Mouse (Mus musculus) liver, adult 2 months (tissue): ENCODE measurements around the gene Slc34a2. TPM values are rescaled to one million over a fixed set of nuclear protein-coding genes. Genes with fewer than 3 reads are reported as not detected.

Source experiments
- DNase-seq: peaks from one replicate; pipeline ENCODE4 v3.0.0-alpha.2; 2011; ENCODE audit warnings: low read depth, low spot score; ENCODE audit errors: extremely low read depth
- H3K27ac ChIP-seq: fragments of 200-500 bp; replicated peaks from 2 replicates; pipeline ENCODE4 v1.5.1; 2012; ENCODE audit warnings: low read depth, mild to moderate bottlenecking, control low read depth, inconsistent platforms, low read length; ENCODE audit not compliant: insufficient read depth
- H3K27me3 ChIP-seq: fragments of 200-500 bp; 2 replicates; pipeline ENCODE4 v1.6.1; 2012; ENCODE audit warnings: mild to moderate bottlenecking, moderate library complexity, low read length, inconsistent platforms; ENCODE audit not compliant: control insufficient read depth, insufficient read depth
- H3K36me3 ChIP-seq: fragments of 200-500 bp; 2 replicates; pipeline ENCODE4 v1.6.1; 2012; ENCODE audit warnings: low read length, inconsistent platforms; ENCODE audit not compliant: control insufficient read depth, insufficient read depth
- H3K4me1 ChIP-seq: fragments of 200-500 bp; 2 replicates; pipeline ENCODE4 v1.6.1; 2011; ENCODE audit warnings: low read length; ENCODE audit not compliant: control insufficient read depth, insufficient read depth
- H3K4me3 ChIP-seq: fragments of 200-500 bp; 2 replicates; pipeline ENCODE4 v1.5.1; 2011; ENCODE audit warnings: low read depth, mild to moderate bottlenecking, control low read depth, low read length, moderate library complexity; ENCODE audit not compliant: insufficient read depth
- H3K79me2 ChIP-seq: fragments of 200-500 bp; 2 replicates; pipeline ENCODE4 v1.6.1; 2012; ENCODE audit warnings: inconsistent platforms, mild to moderate bottlenecking, low read length, moderate library complexity; ENCODE audit not compliant: control insufficient read depth, insufficient read depth
- H3K9ac ChIP-seq: fragments of 200-500 bp; 2 replicates; pipeline ENCODE4 v1.6.1; 2012; ENCODE audit warnings: low read depth, mild to moderate bottlenecking, control low read depth, inconsistent platforms, low read length
- CTCF ChIP-seq: fragments of 200-500 bp; IDR thresholded peaks from 2 replicates; pipeline ENCODE4 v1.5.1; 2011; ENCODE audit warnings: low read depth, low read length, control low read depth
- POLR2A ChIP-seq: fragments of 200-500 bp; IDR thresholded peaks from 2 replicates; pipeline ENCODE4 v1.6.1; 2011; ENCODE audit warnings: low read length, control low read depth; ENCODE audit not compliant: insufficient read depth; ENCODE audit errors: extremely low read depth
- WGBS: fragments of 180-500 bp; shearing (Covaris S2); methylation state at CpG from one replicate; pipeline ENCODE4 v1.1.7; 2018; 5-methylcytosine and 5-hydroxymethylcytosine counted together
- polyA plus RNA-seq: library from polyadenylated mRNA; depleted of rRNA; stranded (reverse); fragments of >200 nt; gene quantifications from 2 replicates; pipeline ENCODE4 v1.2.3, GENCODE M21; 2012; rRNA removed
- total RNA-seq: library from RNA; depleted of rRNA; stranded (reverse); fragments of >200 nt; gene quantifications from 2 replicates; pipeline ENCODE4 v1.2.3, GENCODE M21; 2014; rRNA removed

Gene Slc34a2
- total and polyA plus RNA-seq, 2 experiments: 0.18 to 1.7 TPM

- no peaks in the 10 kb centered on the region for H3K4me1 ChIP-seq
- H3K79me2 ChIP-seq: no peaks in the 10 kb centered on the region
- TF ChIP-seq CTCF: no peak
- no peak for TF ChIP-seq POLR2A
- no peak overlapping the region for H3K27ac ChIP-seq
- no peak overlapping the region for H3K4me3 ChIP-seq
- H3K9ac ChIP-seq: no peak overlapping the region
- DNase-seq: no peak
- 89% methylated on average over 3 of the region's 3 CpGs for WGBS
- peaks cover 54% of the 10 kb centered on the region for H3K36me3 ChIP-seq
- H3K27me3 ChIP-seq: no peaks in the 10 kb centered on the region
Observed at GRCm38 (mm10) chr5:53119689-53120088, 81.8 kb downstream of the Slc34a2 start.

Other genes starting within 250 kb of the Slc34a2 start
- 21.9 and 33.7 TPM in 2 replicates for gene Anapc4, start 204.1 kb upstream of the Slc34a2 start, total RNA-seq
- 5.2 and 6.8 TPM in 2 replicates for gene Anapc4, start 204.1 kb upstream of the Slc34a2 start, polyA plus RNA-seq
- gene Sel1l3, start 175.8 kb downstream of the Slc34a2 start, total RNA-seq: 8.1 and 8.2 TPM in 2 replicates
- 1.8 and 4.9 TPM in 2 replicates for gene Sel1l3, start 175.8 kb downstream of the Slc34a2 start, polyA plus RNA-seq
- gene Smim20, start 229.0 kb downstream of the Slc34a2 start, total RNA-seq: 36.3 and 40.1 TPM in 2 replicates
- 39.2 and 42.4 TPM in 2 replicates for gene Smim20, start 229.0 kb downstream of the Slc34a2 start, polyA plus RNA-seq